Mouse (Mus musculus) heart, embryonic 13.5 days (tissue): ENCODE measurements around the gene Nup153. TPM values are rescaled to one million over a fixed set of nuclear protein-coding genes. Genes with fewer than 3 reads are reported as not detected.

Experiments
- ATAC-seq: fragments of 200-750 bp; cut with Nextera tagmentation; 2 replicates; pipeline ENCODE4 v1.8.0; 2017; ENCODE audit warnings: moderate TSS enrichment; ENCODE audit not compliant: insufficient number of reproducible peaks, low FRiP score, low TSS enrichment; ENCODE audit errors: extremely low read depth
- H3K27ac ChIP-seq: fragments of 300-500 bp; sonication (generic); replicated peaks from 2 replicates; pipeline ENCODE4 v1.5.1; 2015; ENCODE audit warnings: moderate library complexity, mild to moderate bottlenecking, inconsistent platforms
- H3K27me3 ChIP-seq: fragments of 300-500 bp; sonication (generic); replicated peaks from 2 replicates; pipeline ENCODE4 v1.6.1; 2015; ENCODE audit warnings: mild to moderate bottlenecking, inconsistent platforms
- H3K36me3 ChIP-seq: fragments of 300-500 bp; sonication (generic); 2 replicates; pipeline ENCODE4 v1.6.1; 2015; ENCODE audit warnings: mild to moderate bottlenecking, inconsistent platforms
- H3K4me1 ChIP-seq: fragments of 300-500 bp; sonication (generic); 2 replicates; pipeline ENCODE4 v1.6.1; 2015; ENCODE audit warnings: inconsistent platforms
- H3K4me2 ChIP-seq: fragments of 300-500 bp; sonication (generic); 2 replicates; pipeline ENCODE4 v1.6.1; 2015; ENCODE audit warnings: inconsistent platforms, mild to moderate bottlenecking, moderate library complexity
- H3K4me3 ChIP-seq: fragments of 300-500 bp; sonication (generic); 2 replicates; pipeline ENCODE4 v1.5.1; 2015; ENCODE audit warnings: moderate library complexity, mild to moderate bottlenecking, inconsistent platforms
- H3K9ac ChIP-seq: fragments of 300-500 bp; sonication (generic); 2 replicates; pipeline ENCODE4 v1.6.1; 2015; ENCODE audit warnings: inconsistent platforms, mild to moderate bottlenecking, moderate library complexity
- H3K9me3 ChIP-seq: fragments of 300-500 bp; sonication (generic); 2 replicates; pipeline ENCODE4 v1.6.1; 2016; ENCODE audit warnings: inconsistent platforms
- WGBS: fragments of 180-500 bp; shearing (Covaris S2); methylation state at CpG from one replicate; pipeline ENCODE4 v1.1.7; 2015; ENCODE audit warnings: mixed read lengths; 5-methylcytosine and 5-hydroxymethylcytosine counted together
- polyA plus RNA-seq: library from polyadenylated mRNA; unstranded; fragments of >200 nt; fragmentation: Nextera tagmentation; extraction: Ambion mirVana; gene quantifications from 2 replicates; pipeline ENCODE4 v1.2.1, GENCODE M21; 2015

Gene Nup153
- polyA plus RNA-seq, 1 experiment from 2014 or later: 13.2 TPM

GRCm38 (mm10) chr13:46663461-46663964 is 64.2 kb downstream of the Nup153 start:
- H3K27ac ChIP-seq: no peak overlapping the region
- ATAC-seq: no peak

GRCm38 (mm10) chr13:46659211-46659610 is 68.5 kb downstream of the Nup153 start:
- Histone ChIP-seq H3K27me3 (no peaks in the 10 kb centered on the region), H3K4me3 (no peak overlapping the region), H3K36me3 (no peaks in the 10 kb centered on the region), H3K9me3 (no peaks in the 10 kb centered on the region), H3K9ac (no peak overlapping the region), H3K4me1 (peaks cover 8% of the 10 kb centered on the region; the same call in 1 of the 2 replicates), H3K27ac (no peak overlapping the region), H3K4me2 (no peak overlapping the region)
- no peak for ATAC-seq
- 81% methylated on average over 5 of the region's 5 CpGs for WGBS

More at GRCm38 (mm10) chr13:46663461-46663964, 64.2 kb downstream of the Nup153 start:
- Histone ChIP-seq H3K4me2 (no peak overlapping the region), H3K9ac (no peak overlapping the region), H3K27me3 (no peaks in the 10 kb centered on the region), H3K4me1 (peaks cover 10% of the 10 kb centered on the region), H3K9me3 (no peaks in the 10 kb centered on the region), H3K36me3 (no peaks in the 10 kb centered on the region), H3K4me3 (no peak overlapping the region)
- 33% methylated on average over 4 of the region's 4 CpGs for WGBS

- Histone ChIP-seq H3K27ac (no peak overlapping the region), H3K9me3 (peaks cover 3% of the 10 kb centered on the region; the same call in 1 of the 2 replicates), H3K4me3 (no peak overlapping the region), H3K36me3 (peaks cover 16% of the 10 kb centered on the region), H3K27me3 (no peaks in the 10 kb centered on the region), H3K4me1 (no peaks in the 10 kb centered on the region), H3K4me2 (no peak overlapping the region), H3K9ac (no peak overlapping the region)
- 82% methylated on average over 5 of the region's 5 CpGs for WGBS
- no peak for ATAC-seq
These were observed 73.2 kb downstream of the Nup153 start for GRCm38 (mm10) chr13:46654566-46654965.

GRCm38 (mm10) chr13:46653671-46654070 is 74.1 kb downstream of the Nup153 start:
- H3K9me3 ChIP-seq: peaks cover 3% of the 10 kb centered on the region; the same call in 1 of the 2 replicates
- H3K4me2 ChIP-seq: no peak overlapping the region
- H3K4me1 ChIP-seq: no peaks in the 10 kb centered on the region
- no peak overlapping the region for H3K9ac ChIP-seq
- no peaks in the 10 kb centered on the region for H3K27me3 ChIP-seq
- no peak overlapping the region for H3K27ac ChIP-seq
- 79% methylated on average over 4 of the region's 4 CpGs for WGBS
- no peak overlapping the region for H3K4me3 ChIP-seq
- ATAC-seq: no peak
- H3K36me3 ChIP-seq: peaks cover 25% of the 10 kb centered on the region

- Histone ChIP-seq H3K4me1 (no peaks in the 10 kb centered on the region), H3K27me3 (no peaks in the 10 kb centered on the region), H3K9me3 (peaks cover 3% of the 10 kb centered on the region; the same call in 1 of the 2 replicates), H3K4me2 (no peak overlapping the region), H3K36me3 (peaks cover 35% of the 10 kb centered on the region), H3K4me3 (no peak overlapping the region), H3K27ac (no peak overlapping the region), H3K9ac (no peak overlapping the region)
- ATAC-seq: no peak
- 88% methylated on average over 7 of the region's 7 CpGs for WGBS
These were observed 75.1 kb downstream of the Nup153 start for GRCm38 (mm10) chr13:46652671-46653070.

GRCm38 (mm10) chr13:46651853-46652252 is 75.9 kb downstream of the Nup153 start:
- ATAC-seq: no peak
- no peak overlapping the region for H3K9ac ChIP-seq
- H3K4me1 ChIP-seq: no peaks in the 10 kb centered on the region
- H3K9me3 ChIP-seq: peaks cover 3% of the 10 kb centered on the region; the same call in 1 of the 2 replicates
- no peak overlapping the region for H3K4me3 ChIP-seq
- no peak overlapping the region for H3K27ac ChIP-seq
- H3K27me3 ChIP-seq: no peaks in the 10 kb centered on the region
- peaks cover 43% of the 10 kb centered on the region for H3K36me3 ChIP-seq
- no peak overlapping the region for H3K4me2 ChIP-seq
- WGBS: 78% methylated on average over 7 of the region's 7 CpGs

- Histone ChIP-seq H3K27me3 (no peaks in the 10 kb centered on the region), H3K4me3 (no peak overlapping the region), H3K9me3 (peaks cover 7% of the 10 kb centered on the region), H3K36me3 (peaks cover 70% of the 10 kb centered on the region), H3K4me2 (no peak overlapping the region), H3K9ac (no peak overlapping the region), H3K27ac (no peak overlapping the region), H3K4me1 (peaks cover 3% of the 10 kb centered on the region; the same call in 1 of the 2 replicates)
- no peak for ATAC-seq
- 87% methylated on average over 6 of the region's 6 CpGs for WGBS
These were observed 82.3 kb downstream of the Nup153 start for GRCm38 (mm10) chr13:46645476-46645875.

GRCm38 (mm10) chr13:46644175-46644574 is 83.6 kb downstream of the Nup153 start:
- Histone ChIP-seq H3K4me3 (no peak overlapping the region), H3K27ac (no peak overlapping the region), H3K9me3 (peaks cover 7% of the 10 kb centered on the region), H3K4me2 (no peak overlapping the region), H3K27me3 (no peaks in the 10 kb centered on the region), H3K36me3 (peaks cover 69% of the 10 kb centered on the region), H3K4me1 (peaks cover 3% of the 10 kb centered on the region; the same call in 1 of the 2 replicates), H3K9ac (no peak overlapping the region)
- no peak for ATAC-seq
- 84% methylated on average over 6 of the region's 6 CpGs for WGBS

GRCm38 (mm10) chr13:46642318-46642717 is 85.4 kb downstream of the Nup153 start:
- no peak for ATAC-seq
- Histone ChIP-seq H3K27me3 (no peaks in the 10 kb centered on the region), H3K36me3 (peaks cover 69% of the 10 kb centered on the region), H3K4me1 (peaks cover 3% of the 10 kb centered on the region; the same call in 1 of the 2 replicates), H3K9me3 (peaks cover 10% of the 10 kb centered on the region), H3K9ac (no peak overlapping the region), H3K27ac (no peak overlapping the region), H3K4me2 (no peak overlapping the region), H3K4me3 (no peak overlapping the region)
- WGBS: 82% methylated on average over 4 of the region's 4 CpGs

GRCm38 (mm10) chr13:46640608-46641468 is 86.9 kb downstream of the Nup153 start:
- H3K4me2 ChIP-seq: no peak overlapping the region
- H3K4me1 ChIP-seq: peaks cover 3% of the 10 kb centered on the region; the same call in 1 of the 2 replicates
- peaks cover 11% of the 10 kb centered on the region for H3K9me3 ChIP-seq
- ATAC-seq: no peak
- H3K9ac ChIP-seq: no peak overlapping the region
- 86% methylated on average over 10 of the region's 10 CpGs for WGBS
- no peaks in the 10 kb centered on the region for H3K27me3 ChIP-seq
- H3K4me3 ChIP-seq: no peak overlapping the region
- H3K27ac ChIP-seq: no peak overlapping the region
- H3K36me3 ChIP-seq: peaks cover 72% of the 10 kb centered on the region

- H3K27ac ChIP-seq: no peak overlapping the region
- peaks cover 69% of the 10 kb centered on the region for H3K36me3 ChIP-seq
- no peak for ATAC-seq
- H3K4me3 ChIP-seq: no peak overlapping the region
- H3K27me3 ChIP-seq: no peaks in the 10 kb centered on the region
- no peak overlapping the region for H3K9ac ChIP-seq
- H3K4me1 ChIP-seq: peaks cover 9% of the 10 kb centered on the region; the same call in 1 of the 2 replicates
- H3K4me2 ChIP-seq: no peak overlapping the region
- 64% methylated on average over 6 of the region's 6 CpGs for WGBS
- H3K9me3 ChIP-seq: peaks cover 4% of the 10 kb centered on the region; the same call in 1 of the 2 replicates
These were observed 93.6 kb downstream of the Nup153 start for GRCm38 (mm10) chr13:46634133-46634488.
